Mouse (Mus musculus): ENCODE measurements around the gene Mrps21.

GRCm38 (mm10) chr3:95902643-95903042 is 31.3 kb upstream of the Mrps21 start:
- TF ChIP-seq POLR2A (IDR thresholded peaks at IDR 0.05; ENCODE audit: borderline replicate concordance, control insufficient read depth, low read depth, low read length) (no peak), CTCF (IDR thresholded peaks at IDR 0.05; ENCODE audit: control insufficient read depth, insufficient read depth, low read length) (no peak)

All from bone marrow, adult 2 months (tissue).